Mouse (Mus musculus): ENCODE measurements around the gene Myo1a. TPM values are rescaled to one million over a fixed set of nuclear protein-coding genes. Genes with fewer than 3 reads are reported as not detected.
"Not testable (repeated sequence)": the region's sequence is repeated elsewhere in the genome, so short reads cannot be mapped to it uniquely, and the experiment has no call there.

Myo1a gene
- polyA plus RNA-seq (2014; fragmentation: Nextera tagmentation; extraction: Ambion mirVana) = 8.8 and 9.1 TPM in 2 replicates

DNA sequence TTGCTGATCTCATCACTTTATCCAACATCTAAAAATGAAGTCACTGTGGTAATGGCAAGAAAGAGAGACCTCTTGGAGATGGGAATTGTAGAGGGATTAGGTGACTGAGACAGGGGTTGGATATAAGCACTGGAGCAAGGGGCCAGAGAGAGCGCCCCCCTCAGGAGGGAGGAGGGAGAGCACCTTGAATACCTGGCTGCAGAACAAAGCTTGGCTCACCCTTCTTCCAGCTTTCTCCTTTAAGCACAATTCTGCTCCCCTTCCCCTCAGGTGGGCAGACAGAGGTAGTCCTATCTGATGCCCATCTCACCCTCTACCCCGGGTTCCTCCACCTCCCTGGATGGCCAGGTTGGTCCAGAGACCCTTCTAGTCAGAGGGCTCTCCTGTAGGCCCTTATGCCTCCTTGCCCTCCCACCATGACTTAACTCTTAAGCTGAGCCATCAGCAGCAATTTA is at the start of gene Myo1a:
TSS of gene Myo1a (plus strand) at position 405 of the 455 bp plus-strand sequence.
- H3K9me3 ChIP-seq (ENCODE audit: control insufficient read depth, low read depth, low read length) = no peaks in the 10 kb centered on the region
- no peak for ATAC-seq (ENCODE audit: insufficient number of reproducible peaks, insufficient read depth, low FRiP score, low read depth)
- H3K27me3 ChIP-seq (ENCODE audit: control insufficient read depth, insufficient read depth, low read length) = no peaks in the 10 kb centered on the region
- H3K4me1 ChIP-seq (ENCODE audit: control insufficient read depth, insufficient read depth, low read length) = 0 out of 2 replicates have a peak, but pooled peaks cover 3% of the 10 kb centered on the region
- H3K36me3 ChIP-seq (ENCODE audit: control insufficient read depth, insufficient read depth, low read length) = peaks cover under 1% of the 10 kb centered on the region; the same call in 1 of the 2 replicates
- no peak within 1 kb of the TSS for H3K9ac ChIP-seq (replicated peaks; ENCODE audit: low read depth, low read length)
- no peak within 1 kb of the TSS; the same call in 1 of the 2 replicates for H3K27ac ChIP-seq (ENCODE audit: low read length)
- H3K4me2 ChIP-seq (replicated peaks; ENCODE audit: low read depth, low read length) = no peak within 1 kb of the TSS
- no peak within 1 kb of the TSS for H3K4me3 ChIP-seq (ENCODE audit: low read depth, low read length)
- 59% methylated on average over 2 of the region's 2 CpGs for WGBS

DNA sequence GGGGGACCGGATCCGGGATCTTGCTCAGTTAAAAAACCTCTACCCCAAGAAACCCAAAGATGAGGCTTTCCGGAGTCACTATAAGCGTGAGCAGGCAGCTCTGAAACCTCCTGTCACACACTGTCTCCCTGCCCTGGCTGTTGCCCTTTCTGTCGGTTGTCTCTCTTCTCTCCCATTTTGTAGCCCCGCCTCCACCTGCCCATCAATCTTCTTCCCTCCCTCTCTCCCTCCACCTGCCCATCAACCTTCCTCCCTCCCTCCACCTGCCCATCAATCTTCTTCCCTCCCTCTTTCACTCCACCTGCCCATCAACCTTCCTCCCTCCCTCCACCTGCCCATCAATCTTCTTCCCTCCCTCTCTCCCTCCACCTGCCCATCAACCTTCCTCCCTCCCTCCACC is 47.4 kb upstream of the Myo1a start:
- not testable (repeated sequence) for H3K4me2 ChIP-seq (replicated peaks; ENCODE audit: low read depth, low read length); H3K9ac ChIP-seq (replicated peaks; ENCODE audit: low read depth, low read length); H3K4me3 ChIP-seq (ENCODE audit: low read depth, low read length); H3K27me3 ChIP-seq (ENCODE audit: control insufficient read depth, insufficient read depth, low read length); H3K27ac ChIP-seq (ENCODE audit: low read length); ATAC-seq (ENCODE audit: insufficient number of reproducible peaks, insufficient read depth, low FRiP score, low read depth); H3K9me3 ChIP-seq (ENCODE audit: control insufficient read depth, low read depth, low read length)
- Histone ChIP-seq H3K4me1 (ENCODE audit: control insufficient read depth, insufficient read depth, low read length) (peaks cover 27% of the 10 kb centered on the region), H3K36me3 (ENCODE audit: control insufficient read depth, insufficient read depth, low read length) (peaks cover 33% of the 10 kb centered on the region)
- 58% methylated on average over 6 of the region's 6 CpGs for WGBS

DNA sequence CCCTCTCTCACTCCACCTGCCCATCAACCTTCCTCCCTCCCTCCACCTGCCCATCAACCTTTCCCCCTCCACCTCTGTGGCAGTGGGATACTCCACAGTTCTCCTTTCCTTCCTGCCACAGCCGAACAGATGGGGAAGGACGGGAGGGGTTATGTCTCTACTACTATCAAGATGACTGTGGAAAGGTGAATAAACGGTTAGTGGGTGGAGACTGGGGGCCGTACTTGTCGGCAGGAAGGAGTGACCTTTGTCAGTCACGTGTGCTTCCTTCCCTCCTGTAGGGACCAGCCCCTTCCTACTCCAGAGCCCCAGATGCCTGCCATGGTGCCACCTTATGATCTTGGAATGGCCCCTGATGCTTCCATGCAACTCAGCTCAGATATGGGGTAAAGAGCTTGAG is 46.9 kb upstream of the Myo1a start:
- ATAC-seq (ENCODE audit: insufficient number of reproducible peaks, insufficient read depth, low FRiP score, low read depth) = peak; percentile 15; the same call in 1 of the 2 replicates
- Histone ChIP-seq H3K4me2 (replicated peaks; ENCODE audit: low read depth, low read length) (0 out of 2 replicates have a peak overlapping the region, but pooled peaks have one; percentile 10), H3K36me3 (ENCODE audit: control insufficient read depth, insufficient read depth, low read length) (peaks cover 29% of the 10 kb centered on the region), H3K4me1 (ENCODE audit: control insufficient read depth, insufficient read depth, low read length) (peaks cover 29% of the 10 kb centered on the region), H3K9me3 (ENCODE audit: control insufficient read depth, low read depth, low read length) (no peaks in the 10 kb centered on the region), H3K9ac (replicated peaks; ENCODE audit: low read depth, low read length) (no peak overlapping the region), H3K4me3 (ENCODE audit: low read depth, low read length) (no peak overlapping the region), H3K27ac (ENCODE audit: low read length) (no peak overlapping the region), H3K27me3 (ENCODE audit: control insufficient read depth, insufficient read depth, low read length) (no peaks in the 10 kb centered on the region)
- WGBS = 9% methylated on average over 6 of the region's 6 CpGs

DNA sequence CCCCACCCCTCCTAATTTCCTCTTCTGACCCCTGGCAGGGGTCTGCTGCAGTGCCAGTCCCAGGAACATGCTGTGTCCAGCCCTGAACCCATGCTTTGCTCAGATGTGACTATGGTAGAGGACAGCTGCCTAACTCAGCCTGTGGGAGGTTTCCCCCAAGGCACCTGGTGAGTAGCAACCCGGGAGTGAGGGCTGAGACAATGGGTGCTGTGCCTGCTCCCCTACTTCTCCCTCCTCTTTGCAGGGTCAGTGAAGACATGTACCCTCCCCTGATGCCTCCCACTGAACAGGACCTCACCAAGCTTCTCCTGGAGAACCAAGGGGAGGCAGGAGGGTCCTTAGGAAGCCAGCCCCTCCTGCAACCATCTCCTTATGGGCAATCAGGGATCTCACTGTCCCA is 45.4 kb upstream of the Myo1a start:
- 71% methylated on average over 1 of the region's 1 CpGs for WGBS
- H3K4me2 ChIP-seq (replicated peaks; ENCODE audit: low read depth, low read length) = no peak overlapping the region
- H3K9me3 ChIP-seq (ENCODE audit: control insufficient read depth, low read depth, low read length) = no peaks in the 10 kb centered on the region
- no peak overlapping the region for H3K27ac ChIP-seq (ENCODE audit: low read length)
- H3K4me3 ChIP-seq (ENCODE audit: low read depth, low read length) = no peak overlapping the region
- H3K27me3 ChIP-seq (ENCODE audit: control insufficient read depth, insufficient read depth, low read length) = no peaks in the 10 kb centered on the region
- ATAC-seq (ENCODE audit: insufficient number of reproducible peaks, insufficient read depth, low FRiP score, low read depth) = no peak
- no peak overlapping the region for H3K9ac ChIP-seq (replicated peaks; ENCODE audit: low read depth, low read length)
- H3K36me3 ChIP-seq (ENCODE audit: control insufficient read depth, insufficient read depth, low read length) = peaks cover 34% of the 10 kb centered on the region
- peaks cover 38% of the 10 kb centered on the region for H3K4me1 ChIP-seq (ENCODE audit: control insufficient read depth, insufficient read depth, low read length)

DNA sequence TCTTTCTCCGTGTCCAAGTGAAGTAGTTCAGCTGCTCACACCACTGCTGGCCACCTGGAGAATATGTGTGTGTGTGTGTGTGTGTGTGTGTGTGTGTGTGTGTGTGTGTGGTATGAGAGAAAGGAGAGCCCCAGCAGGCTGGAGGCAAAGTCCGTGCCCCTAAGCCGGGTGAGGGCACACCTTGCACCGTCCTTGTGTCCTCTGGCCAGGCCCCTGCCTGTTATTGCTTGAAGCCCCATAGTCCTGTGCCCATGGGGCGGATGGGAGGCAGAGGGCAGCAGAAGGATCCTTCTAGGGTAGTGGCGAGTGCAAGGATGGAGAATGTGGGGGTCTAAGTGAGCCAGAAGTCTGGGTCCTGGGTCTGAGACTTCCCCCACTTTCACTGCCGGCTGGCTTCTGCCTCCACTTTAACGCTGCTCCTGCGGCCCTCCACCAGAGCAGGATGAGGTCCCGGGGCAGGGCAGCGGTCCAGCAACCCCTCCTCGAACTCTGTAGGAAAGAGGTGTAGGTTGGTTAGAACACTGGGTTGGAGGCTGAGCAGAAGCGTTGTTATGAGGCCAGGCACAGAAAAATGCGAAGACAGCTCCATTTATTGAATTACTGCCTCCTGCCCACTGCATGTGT is 43.6 kb upstream of the Myo1a start:
- Histone ChIP-seq H3K9ac (replicated peaks; ENCODE audit: low read depth, low read length) (peak overlapping the region; percentile 11; the same call in 1 of the 2 replicates), H3K4me1 (ENCODE audit: control insufficient read depth, insufficient read depth, low read length) (peaks cover 47% of the 10 kb centered on the region), H3K27me3 (ENCODE audit: control insufficient read depth, insufficient read depth, low read length) (no peaks in the 10 kb centered on the region), H3K4me3 (ENCODE audit: low read depth, low read length) (peak overlapping the region; percentile 11; the same call in 1 of the 2 replicates), H3K9me3 (ENCODE audit: control insufficient read depth, low read depth, low read length) (no peaks in the 10 kb centered on the region), H3K36me3 (ENCODE audit: control insufficient read depth, insufficient read depth, low read length) (peaks cover 23% of the 10 kb centered on the region), H3K4me2 (replicated peaks; ENCODE audit: low read depth, low read length) (peak overlapping the region; percentile 43), H3K27ac (ENCODE audit: low read length) (peak overlapping the region; percentile 83)
- WGBS = 21% methylated on average over 14 of the region's 14 CpGs
- ATAC-seq (ENCODE audit: insufficient number of reproducible peaks, insufficient read depth, low FRiP score, low read depth) = no peak

DNA sequence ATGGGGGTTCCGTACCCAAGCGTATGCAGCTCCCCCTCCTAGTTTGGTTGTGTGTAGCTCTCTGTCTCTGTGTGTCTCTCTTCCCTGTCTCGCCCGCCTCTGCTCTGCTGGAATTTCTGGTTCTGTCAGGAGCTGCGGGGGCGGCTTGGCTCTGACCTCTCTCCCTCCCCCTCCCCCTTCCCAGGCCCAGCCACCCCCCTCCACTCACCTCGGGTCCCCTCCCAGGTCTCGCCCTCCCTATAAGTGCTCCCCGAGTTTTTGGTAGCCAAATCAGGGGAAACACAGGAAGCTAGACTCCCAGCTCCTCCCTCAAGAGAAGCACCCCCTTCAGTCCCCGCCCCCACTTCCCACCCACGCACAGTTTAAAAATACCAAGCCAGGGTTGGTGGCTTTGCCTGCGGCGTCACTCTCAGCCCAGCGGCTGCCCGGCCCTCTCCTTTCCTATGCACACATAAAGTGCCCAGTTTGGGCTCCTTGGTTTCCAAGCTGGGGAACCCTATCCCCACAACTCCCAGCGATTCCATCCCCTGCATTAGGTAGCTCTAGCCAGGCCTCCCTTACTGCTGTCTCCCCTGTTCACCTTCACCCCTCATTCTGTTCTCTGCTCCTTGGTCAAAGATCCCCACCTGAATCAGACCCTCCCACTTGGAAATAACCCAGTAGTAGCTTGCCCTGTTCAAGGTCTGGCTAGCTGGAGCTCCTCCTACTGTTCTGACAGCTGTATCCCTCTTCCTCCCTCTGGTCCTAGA is 42.9 kb upstream of the Myo1a start:
- Histone ChIP-seq H3K4me1 (ENCODE audit: control insufficient read depth, insufficient read depth, low read length) (peaks cover 47% of the 10 kb centered on the region), H3K27me3 (ENCODE audit: control insufficient read depth, insufficient read depth, low read length) (no peaks in the 10 kb centered on the region), H3K27ac (ENCODE audit: low read length) (peak overlapping the region; percentile 83), H3K9me3 (ENCODE audit: control insufficient read depth, low read depth, low read length) (no peaks in the 10 kb centered on the region), H3K4me3 (ENCODE audit: low read depth, low read length) (peak overlapping the region; percentile 11; the same call in 1 of the 2 replicates), H3K36me3 (ENCODE audit: control insufficient read depth, insufficient read depth, low read length) (peaks cover 23% of the 10 kb centered on the region), H3K9ac (replicated peaks; ENCODE audit: low read depth, low read length) (peak overlapping the region; percentile 11; the same call in 1 of the 2 replicates), H3K4me2 (replicated peaks; ENCODE audit: low read depth, low read length) (peak overlapping the region; percentile 43)
- WGBS = 4% methylated on average over 16 of the region's 16 CpGs
- 0 out of 2 replicates have a peak, but pooled peaks have one; percentile 20 for ATAC-seq (ENCODE audit: insufficient number of reproducible peaks, insufficient read depth, low FRiP score, low read depth)

DNA sequence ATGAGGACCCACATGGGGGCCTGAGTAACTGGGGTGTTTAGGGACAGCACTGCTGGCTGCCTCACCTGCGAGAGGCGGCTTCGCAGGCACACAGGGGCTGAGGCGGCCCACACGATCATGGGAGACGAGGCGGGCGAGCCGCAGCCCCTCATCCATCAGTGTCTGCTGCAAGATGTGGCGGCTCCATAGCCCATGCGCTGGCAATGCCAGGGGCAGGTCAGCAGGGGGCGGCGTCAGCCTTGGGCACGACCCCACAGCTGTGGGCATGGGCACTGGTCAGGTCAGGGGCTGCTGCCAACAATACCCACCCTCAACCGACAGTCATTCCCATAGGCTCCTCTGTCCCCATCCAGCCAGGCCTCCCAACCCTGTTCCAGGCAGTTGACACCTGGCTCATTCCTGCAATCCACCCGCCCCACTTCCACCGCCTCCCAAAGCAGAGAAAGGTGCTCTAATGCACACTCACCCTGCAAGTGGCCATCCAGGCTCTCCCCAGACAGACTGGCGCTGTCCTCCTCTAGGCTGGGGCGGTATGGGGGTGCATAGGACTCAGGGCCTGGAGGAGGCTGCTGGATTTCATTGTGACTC is 42.2 kb upstream of the Myo1a start:
- peak overlapping the region; percentile 83 for H3K27ac ChIP-seq (ENCODE audit: low read length)
- H3K9me3 ChIP-seq (ENCODE audit: control insufficient read depth, low read depth, low read length) = no peaks in the 10 kb centered on the region
- H3K4me1 ChIP-seq (ENCODE audit: control insufficient read depth, insufficient read depth, low read length) = peaks cover 52% of the 10 kb centered on the region
- H3K36me3 ChIP-seq (ENCODE audit: control insufficient read depth, insufficient read depth, low read length) = peaks cover 23% of the 10 kb centered on the region
- 24% methylated on average over 19 of the region's 19 CpGs for WGBS
- no peak overlapping the region; the same call in 1 of the 2 replicates for H3K9ac ChIP-seq (replicated peaks; ENCODE audit: low read depth, low read length)
- ATAC-seq (ENCODE audit: insufficient number of reproducible peaks, insufficient read depth, low FRiP score, low read depth) = no peak
- H3K4me2 ChIP-seq (replicated peaks; ENCODE audit: low read depth, low read length) = peak overlapping the region; percentile 43
- H3K4me3 ChIP-seq (ENCODE audit: low read depth, low read length) = peak overlapping the region; percentile 11; the same call in 1 of the 2 replicates
- H3K27me3 ChIP-seq (ENCODE audit: control insufficient read depth, insufficient read depth, low read length) = no peaks in the 10 kb centered on the region

DNA sequence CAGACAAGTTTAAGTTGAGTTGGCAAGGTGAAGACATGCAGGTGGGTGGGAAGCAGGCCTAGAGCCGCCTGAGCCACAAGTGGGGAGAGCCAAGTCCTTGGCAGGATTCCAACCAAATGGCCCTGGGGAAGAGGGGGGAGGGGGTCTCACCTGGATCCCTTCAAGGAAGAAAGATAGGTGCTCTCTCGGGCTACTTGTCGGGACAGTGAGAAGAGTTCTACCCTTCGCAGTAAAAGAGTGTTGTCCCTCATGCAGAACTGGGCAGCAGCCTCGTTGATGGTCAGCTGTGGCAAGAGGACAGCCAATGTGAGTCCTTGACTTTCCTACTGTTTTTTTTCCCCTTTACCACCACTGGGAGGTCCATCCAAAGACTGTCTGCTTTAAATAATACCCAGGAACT is 41.4 kb upstream of the Myo1a start:
- ATAC-seq (ENCODE audit: insufficient number of reproducible peaks, insufficient read depth, low FRiP score, low read depth) = no peak
- no peak overlapping the region for H3K9ac ChIP-seq (replicated peaks; ENCODE audit: low read depth, low read length)
- H3K4me2 ChIP-seq (replicated peaks; ENCODE audit: low read depth, low read length) = peak overlapping the region; percentile 73; the same call in 1 of the 2 replicates
- H3K4me1 ChIP-seq (ENCODE audit: control insufficient read depth, insufficient read depth, low read length) = peaks cover 56% of the 10 kb centered on the region
- H3K27ac ChIP-seq (ENCODE audit: low read length) = peak overlapping the region; percentile 44; the same call in 1 of the 2 replicates
- peaks cover 23% of the 10 kb centered on the region for H3K36me3 ChIP-seq (ENCODE audit: control insufficient read depth, insufficient read depth, low read length)
- no peaks in the 10 kb centered on the region for H3K27me3 ChIP-seq (ENCODE audit: control insufficient read depth, insufficient read depth, low read length)
- WGBS = 16% methylated on average over 5 of the region's 5 CpGs
- no peaks in the 10 kb centered on the region for H3K9me3 ChIP-seq (ENCODE audit: control insufficient read depth, low read depth, low read length)
- no peak overlapping the region for H3K4me3 ChIP-seq (ENCODE audit: low read depth, low read length)

All from stomach, embryonic 14.5 days (tissue).